Mouse (Mus musculus): ENCODE measurements at regions not wholly inside any gene's neighbourhood (a gene's known extent, or its start where the extent isn't known, plus 50 kb on each side); places are given as distances from the start of the nearest gene placed in this dataset.
A peak's percentile ranks its signal among the peaks of the same experiment; 100 is the strongest.

- Histone ChIP-seq H3K4me3 (no peak overlapping the region), H3K36me3 (no peaks in the 10 kb centered on the region), H3K4me1 (replicated peaks) (no peaks in the 10 kb centered on the region), H3K9me3 (no peaks in the 10 kb centered on the region), H3K9ac (no peak overlapping the region), H3K27me3 (no peaks in the 10 kb centered on the region), H3K4me2 (no peak overlapping the region), H3K27ac (no peak overlapping the region)
- no peak for ATAC-seq (ENCODE audit: low FRiP score)
- WGBS: 80% methylated on average over 3 of the region's 3 CpGs
Observed at GRCm38 (mm10) chr8:49845575-49845974, 1001.8 kb upstream of the Tenm3 start.

- no peak overlapping the region for H3K9ac ChIP-seq
- no peak overlapping the region for H3K27ac ChIP-seq
- no peak overlapping the region for H3K4me2 ChIP-seq
- no peaks in the 10 kb centered on the region for H3K9me3 ChIP-seq
- no peak for ATAC-seq (ENCODE audit: low FRiP score)
- H3K4me1 ChIP-seq (replicated peaks): peaks cover 5% of the 10 kb centered on the region; the same call in 1 of the 2 replicates
- H3K27me3 ChIP-seq: no peaks in the 10 kb centered on the region
- no peak overlapping the region for H3K4me3 ChIP-seq
- H3K36me3 ChIP-seq: no peaks in the 10 kb centered on the region
Observed at GRCm38 (mm10) chr8:49831970-49832369, 988.2 kb upstream of the Tenm3 start.

GRCm38 (mm10) chr8:49829345-49829744 is 985.6 kb upstream of the Tenm3 start:
- Histone ChIP-seq H3K27ac (no peak overlapping the region), H3K9ac (no peak overlapping the region), H3K9me3 (no peaks in the 10 kb centered on the region), H3K4me3 (no peak overlapping the region), H3K4me2 (no peak overlapping the region), H3K4me1 (replicated peaks) (peaks cover 5% of the 10 kb centered on the region; the same call in 1 of the 2 replicates), H3K27me3 (no peaks in the 10 kb centered on the region), H3K36me3 (no peaks in the 10 kb centered on the region)
- WGBS: 35% methylated on average over 2 of the region's 2 CpGs
- no peak for ATAC-seq (ENCODE audit: low FRiP score)

- no peaks in the 10 kb centered on the region for H3K36me3 ChIP-seq
- peaks cover 5% of the 10 kb centered on the region; the same call in 1 of the 2 replicates for H3K4me1 ChIP-seq (replicated peaks)
- no peaks in the 10 kb centered on the region for H3K27me3 ChIP-seq
- no peaks in the 10 kb centered on the region for H3K9me3 ChIP-seq
- no peak overlapping the region for H3K4me2 ChIP-seq
- no peak overlapping the region for H3K27ac ChIP-seq
- no peak overlapping the region for H3K9ac ChIP-seq
- H3K4me3 ChIP-seq: no peak overlapping the region
- ATAC-seq (ENCODE audit: low FRiP score): no peak
Observed at GRCm38 (mm10) chr8:49826231-49826630, 982.5 kb upstream of the Tenm3 start.

- H3K4me3 ChIP-seq: no peak overlapping the region
- ATAC-seq (ENCODE audit: low FRiP score): no peak
- WGBS: 79% methylated on average over 5 of the region's 5 CpGs
- H3K9ac ChIP-seq: no peak overlapping the region
- H3K36me3 ChIP-seq: no peaks in the 10 kb centered on the region
- H3K9me3 ChIP-seq: no peaks in the 10 kb centered on the region
- H3K4me2 ChIP-seq: no peak overlapping the region
- peaks cover 5% of the 10 kb centered on the region; the same call in 1 of the 2 replicates for H3K4me1 ChIP-seq (replicated peaks)
- H3K27ac ChIP-seq: no peak overlapping the region
- no peaks in the 10 kb centered on the region for H3K27me3 ChIP-seq
Observed at GRCm38 (mm10) chr8:49825000-49825399, 981.2 kb upstream of the Tenm3 start.

GRCm38 (mm10) chr8:49822791-49823190 is 979.0 kb upstream of the Tenm3 start:
- H3K27ac ChIP-seq: no peak overlapping the region
- no peak for ATAC-seq (ENCODE audit: low FRiP score)
- H3K9me3 ChIP-seq: no peaks in the 10 kb centered on the region
- 47% methylated on average over 2 of the region's 2 CpGs for WGBS
- H3K36me3 ChIP-seq: no peaks in the 10 kb centered on the region
- H3K4me2 ChIP-seq: no peak overlapping the region
- no peak overlapping the region for H3K4me3 ChIP-seq
- H3K27me3 ChIP-seq: no peaks in the 10 kb centered on the region
- no peaks in the 10 kb centered on the region for H3K4me1 ChIP-seq (replicated peaks)
- H3K9ac ChIP-seq: no peak overlapping the region

GRCm38 (mm10) chr8:49799236-49799635 is 955.5 kb upstream of the Tenm3 start:
- ATAC-seq (ENCODE audit: low FRiP score): no peak
- H3K4me2 ChIP-seq: no peak overlapping the region
- peaks cover 4% of the 10 kb centered on the region; the same call in 1 of the 2 replicates for H3K4me1 ChIP-seq (replicated peaks)
- WGBS: 79% methylated on average over 2 of the region's 2 CpGs
- H3K36me3 ChIP-seq: no peaks in the 10 kb centered on the region
- no peak overlapping the region for H3K4me3 ChIP-seq
- H3K9ac ChIP-seq: no peak overlapping the region
- no peaks in the 10 kb centered on the region for H3K9me3 ChIP-seq
- H3K27ac ChIP-seq: no peak overlapping the region
- no peaks in the 10 kb centered on the region for H3K27me3 ChIP-seq

GRCm38 (mm10) chr8:49796741-49797140 is 953.0 kb upstream of the Tenm3 start:
- Histone ChIP-seq H3K36me3 (no peaks in the 10 kb centered on the region), H3K27ac (no peak overlapping the region), H3K9ac (no peak overlapping the region), H3K4me3 (no peak overlapping the region), H3K4me1 (replicated peaks) (peaks cover 4% of the 10 kb centered on the region; the same call in 1 of the 2 replicates), H3K4me2 (no peak overlapping the region), H3K27me3 (no peaks in the 10 kb centered on the region), H3K9me3 (no peaks in the 10 kb centered on the region)
- peak; percentile 13; the same call in 1 of the 2 replicates for ATAC-seq (ENCODE audit: low FRiP score)
- 25% methylated on average over 3 of the region's 3 CpGs for WGBS

GRCm38 (mm10) chr8:49794491-49794890 is 950.7 kb upstream of the Tenm3 start:
- no peaks in the 10 kb centered on the region for H3K9me3 ChIP-seq
- H3K4me2 ChIP-seq: no peak overlapping the region
- H3K9ac ChIP-seq: no peak overlapping the region
- peaks cover 4% of the 10 kb centered on the region; the same call in 1 of the 2 replicates for H3K4me1 ChIP-seq (replicated peaks)
- H3K27ac ChIP-seq: no peak overlapping the region
- H3K36me3 ChIP-seq: no peaks in the 10 kb centered on the region
- no peak overlapping the region for H3K4me3 ChIP-seq
- WGBS: 83% methylated on average over 1 of the region's 1 CpGs
- H3K27me3 ChIP-seq: no peaks in the 10 kb centered on the region
- no peak for ATAC-seq (ENCODE audit: low FRiP score)

GRCm38 (mm10) chr8:49769829-49770228 is 926.1 kb upstream of the Tenm3 start:
- Histone ChIP-seq H3K9me3 (no peaks in the 10 kb centered on the region), H3K4me3 (no peak overlapping the region), H3K27me3 (no peaks in the 10 kb centered on the region), H3K9ac (no peak overlapping the region), H3K4me1 (replicated peaks) (no peaks in the 10 kb centered on the region), H3K27ac (no peak overlapping the region), H3K4me2 (no peak overlapping the region), H3K36me3 (no peaks in the 10 kb centered on the region)
- WGBS: 53% methylated on average over 4 of the region's 4 CpGs
- ATAC-seq (ENCODE audit: low FRiP score): no peak

GRCm38 (mm10) chr8:49738043-49738442 is 894.3 kb upstream of the Tenm3 start:
- WGBS: 69% methylated on average over 6 of the region's 6 CpGs
- ATAC-seq (ENCODE audit: low FRiP score): no peak
- Histone ChIP-seq H3K4me2 (no peak overlapping the region), H3K4me3 (no peak overlapping the region), H3K4me1 (replicated peaks) (0 out of 2 replicates have a peak, but pooled peaks cover 4% of the 10 kb centered on the region), H3K9ac (no peak overlapping the region), H3K36me3 (no peaks in the 10 kb centered on the region), H3K27ac (no peak overlapping the region), H3K9me3 (no peaks in the 10 kb centered on the region), H3K27me3 (no peaks in the 10 kb centered on the region)

- H3K9me3 ChIP-seq: no peaks in the 10 kb centered on the region
- no peak overlapping the region for H3K4me3 ChIP-seq
- H3K9ac ChIP-seq: no peak overlapping the region
- no peaks in the 10 kb centered on the region for H3K27me3 ChIP-seq
- WGBS: 59% methylated on average over 2 of the region's 2 CpGs
- H3K4me1 ChIP-seq (replicated peaks): no peaks in the 10 kb centered on the region
- no peak overlapping the region for H3K27ac ChIP-seq
- H3K36me3 ChIP-seq: no peaks in the 10 kb centered on the region
- H3K4me2 ChIP-seq: no peak overlapping the region
- ATAC-seq (ENCODE audit: low FRiP score): no peak
Observed at GRCm38 (mm10) chr8:49729156-49729555, 885.4 kb upstream of the Tenm3 start.

GRCm38 (mm10) chr8:49712371-49712770 is 868.6 kb upstream of the Tenm3 start:
- H3K9me3 ChIP-seq: no peaks in the 10 kb centered on the region
- H3K27ac ChIP-seq: no peak overlapping the region
- no peaks in the 10 kb centered on the region for H3K4me1 ChIP-seq (replicated peaks)
- no peak overlapping the region for H3K4me2 ChIP-seq
- no peak overlapping the region for H3K9ac ChIP-seq
- no peaks in the 10 kb centered on the region for H3K27me3 ChIP-seq
- ATAC-seq (ENCODE audit: low FRiP score): no peak
- H3K36me3 ChIP-seq: no peaks in the 10 kb centered on the region
- 81% methylated on average over 2 of the region's 2 CpGs for WGBS
- H3K4me3 ChIP-seq: no peak overlapping the region
